Mouse (Mus musculus): ENCODE data around the gene Gna12. TPM values are rescaled to one million over a fixed set of nuclear protein-coding genes. Genes with fewer than 3 reads are reported as not detected.

The Gna12 gene
- total and polyA plus RNA-seq, 3 experiments = 46.0 to 55.2 TPM; not detected in 1

GRCm38 (mm10) chr5:140831064-140831431, 817 bp upstream of the Gna12 start (continued):
- TF ChIP-seq ETS1 (IDR thresholded peaks at IDR 0.05; ENCODE audit: low read depth, low read length) = peak; percentile 60; the same call in 1 of the 2 replicates

GRCm38 (mm10) chr5:140829911-140830294, 328 bp downstream of the Gna12 start:
- H3K27ac ChIP-seq (ENCODE audit: control insufficient read depth, low read depth, low read length) = no peak overlapping the region

DNA sequence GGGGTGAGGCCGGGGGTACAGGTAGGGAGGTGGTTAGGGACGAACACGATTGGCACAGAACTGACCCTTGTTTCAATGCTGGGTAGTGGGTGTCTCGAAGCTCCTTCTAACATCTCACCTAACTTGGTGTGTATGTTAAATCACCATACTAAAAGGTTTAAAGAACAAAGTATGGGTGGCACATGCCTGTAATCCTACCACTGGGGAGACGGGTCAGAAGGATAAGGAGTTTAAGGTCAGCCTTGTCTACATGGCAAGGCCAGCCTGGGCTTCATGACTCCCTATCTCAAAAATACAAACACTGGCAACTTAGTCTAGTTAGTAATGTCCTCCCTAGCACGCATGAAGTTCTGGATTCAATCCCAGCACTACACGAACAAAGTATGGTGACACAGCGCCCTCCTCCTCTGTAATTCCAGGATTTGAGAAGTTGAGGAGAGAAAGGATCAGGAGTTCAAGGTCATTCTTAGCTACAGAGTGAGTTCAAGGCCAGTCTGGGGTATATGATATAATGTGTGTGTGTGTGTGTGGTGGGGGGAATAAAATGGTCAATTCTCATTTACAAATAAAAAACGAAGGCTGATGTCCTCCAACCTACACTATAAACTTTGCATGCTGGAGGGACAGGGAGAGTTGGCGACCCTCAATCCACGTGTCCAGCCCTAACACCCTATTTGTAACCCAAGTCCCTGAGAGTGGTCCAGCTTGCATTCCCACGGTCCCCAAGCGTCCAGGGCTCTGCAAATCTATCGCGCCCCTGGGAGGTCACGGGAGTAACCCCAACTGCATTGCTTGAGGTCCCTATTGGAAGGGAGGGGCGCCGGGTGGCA, 935 bp downstream of the Gna12 start:
- peak overlapping the region; percentile 44 for H3K9ac ChIP-seq (ENCODE audit: control insufficient read depth, low read depth, low read length, poor library complexity, severe bottlenecking)
- H3K27ac ChIP-seq (ENCODE audit: control insufficient read depth, low read depth, low read length) = no peak overlapping the region
- peaks cover 0 to 20% of the 10 kb centered on the region in 2 experiments; a peak in 2 of 4 replicates for H3K36me3 ChIP-seq (ENCODE audit: control insufficient read depth in 1 of 2, insufficient read depth in 2 of 2, low read length in 2 of 2)
- H3K4me1 ChIP-seq (ENCODE audit: control insufficient read depth in 1 of 2, insufficient read depth in 2 of 2, low read length in 2 of 2) = peaks cover 10 to 28% of the 10 kb centered on the region in 2 experiments
- H3K4me3 ChIP-seq (ENCODE audit: control insufficient read depth in 1 of 2, insufficient read depth in 1 of 2, low read depth in 2 of 2, low read length in 2 of 2) = peak overlapping the region; percentile 62 to 93
- TF ChIP-seq TCF12 (IDR thresholded peaks at IDR 0.05; ENCODE audit: low read depth, low read length) (no peak), MAX (IDR thresholded peaks at IDR 0.05; ENCODE audit: low read length) (no peak)
- no peaks in the 10 kb centered on the region for H3K27me3 ChIP-seq (ENCODE audit: control insufficient read depth in 1 of 2, insufficient read depth in 2 of 2, low read length in 2 of 2)
- H3K79me2 ChIP-seq (ENCODE audit: control insufficient read depth, insufficient read depth, low read length, poor library complexity) = peaks cover 14% of the 10 kb centered on the region
- H3K9me3 ChIP-seq (replicated peaks; ENCODE audit: insufficient read depth, low read length) = no peaks in the 10 kb centered on the region
- peak; percentile 30 for DNase-seq (ENCODE audit: low read depth, low spot score)

More at GRCm38 (mm10) chr5:140829911-140830294, 328 bp downstream of the Gna12 start:
- peak; percentile 42 for DNase-seq (ENCODE audit: low read depth, low spot score)
- TF ChIP-seq TCF12 (IDR thresholded peaks at IDR 0.05; ENCODE audit: low read depth, low read length) (no peak), MAZ (IDR thresholded peaks at IDR 0.05; ENCODE audit: low read depth, low read length) (no peak), ZNF384 (IDR thresholded peaks at IDR 0.05; ENCODE audit: low read depth, low read length) (no peak), MAX (IDR thresholded peaks at IDR 0.05; ENCODE audit: low read length) (no peak)
- Histone ChIP-seq H3K9ac (ENCODE audit: control insufficient read depth, low read depth, low read length, poor library complexity, severe bottlenecking) (peak overlapping the region; percentile 44), H3K36me3 (ENCODE audit: control insufficient read depth in 1 of 2, insufficient read depth in 2 of 2, low read length in 2 of 2) (peaks cover 0 to 15% of the 10 kb centered on the region in 2 experiments; a peak in 2 of 4 replicates), H3K79me2 (ENCODE audit: control insufficient read depth, insufficient read depth, low read length, poor library complexity) (peaks cover 12% of the 10 kb centered on the region), H3K4me3 (ENCODE audit: control insufficient read depth in 1 of 2, insufficient read depth in 1 of 2, low read depth in 2 of 2, low read length in 2 of 2) (peak overlapping the region; percentile 62 to 93), H3K4me1 (ENCODE audit: control insufficient read depth in 1 of 2, insufficient read depth in 2 of 2, low read length in 2 of 2) (peaks cover 5 to 24% of the 10 kb centered on the region in 2 experiments), H3K27me3 (ENCODE audit: control insufficient read depth in 1 of 2, insufficient read depth in 2 of 2, low read length in 2 of 2) (no peaks in the 10 kb centered on the region), H3K9me3 (replicated peaks; ENCODE audit: insufficient read depth, low read length) (no peaks in the 10 kb centered on the region)

GRCm38 (mm10) chr5:140828363-140828762, 1.9 kb downstream of the Gna12 start:
- TF ChIP-seq KAT2A (conservative IDR thresholded peaks at IDR 0.05; ENCODE audit: low read depth, low read length) (no peak), JUND (IDR thresholded peaks at IDR 0.05; ENCODE audit: low read depth, low read length) (no peak), MYC (IDR thresholded peaks at IDR 0.05; ENCODE audit: low read depth, low read length) (no peak), POLR2AphosphoS5 (IDR thresholded peaks at IDR 0.05; ENCODE audit: borderline replicate concordance, low read depth, low read length) (no peak), BHLHE40 (IDR thresholded peaks at IDR 0.05; ENCODE audit: borderline replicate concordance, low read depth, low read length) (no peak), RAD21 (IDR thresholded peaks at IDR 0.05; ENCODE audit: low read depth, low read length) (no peak), NELFE (IDR thresholded peaks at IDR 0.05; ENCODE audit: low read depth, low read length) (no peak), USF2 (IDR thresholded peaks at IDR 0.05; ENCODE audit: borderline replicate concordance in 1 of 2, insufficient read depth in 1 of 2, low read depth in 1 of 2, low read length in 2 of 2) (no peak), MAFK (IDR thresholded peaks at IDR 0.05; ENCODE audit: borderline replicate concordance, low read depth, low read length) (no peak), SMC3 (IDR thresholded peaks at IDR 0.05; ENCODE audit: low read depth, low read length) (no peak), TBP (IDR thresholded peaks at IDR 0.05; ENCODE audit: low read depth, low read length) (no peak), ZC3H11A (IDR thresholded peaks at IDR 0.05; ENCODE audit: low read depth, low read length) (no peak), CTCF (IDR thresholded peaks at IDR 0.05 in 2 of 3, conservative IDR thresholded peaks at IDR 0.05 in 1 of 3; ENCODE audit: control insufficient read depth in 1 of 3, insufficient read depth in 1 of 3, low read depth in 2 of 3, low read length in 3 of 3, poor library complexity in 1 of 3, severe bottlenecking in 1 of 3) (no peak), CHD1 (IDR thresholded peaks at IDR 0.05; ENCODE audit: low read depth, low read length) (no peak), NRF1 (IDR thresholded peaks at IDR 0.05; ENCODE audit: insufficient read depth, low read depth, low read length, poor library complexity, severe bottlenecking) (no peak)
- Histone ChIP-seq H3K4me3 (ENCODE audit: control insufficient read depth in 1 of 2, insufficient read depth in 1 of 2, low read depth in 2 of 2, low read length in 2 of 2) (no peak overlapping the region), H3K27me3 (ENCODE audit: control insufficient read depth in 1 of 2, insufficient read depth in 2 of 2, low read length in 2 of 2) (no peaks in the 10 kb centered on the region), H3K27ac (ENCODE audit: control insufficient read depth, low read depth, low read length) (no peak overlapping the region), H3K9me3 (replicated peaks; ENCODE audit: insufficient read depth, low read length) (no peaks in the 10 kb centered on the region), H3K4me1 (ENCODE audit: control insufficient read depth in 1 of 2, insufficient read depth in 2 of 2, low read length in 2 of 2) (peaks cover 13 to 35% of the 10 kb centered on the region in 2 experiments), H3K79me2 (ENCODE audit: control insufficient read depth, insufficient read depth, low read length, poor library complexity) (peaks cover 17% of the 10 kb centered on the region), H3K36me3 (ENCODE audit: control insufficient read depth in 1 of 2, insufficient read depth in 2 of 2, low read length in 2 of 2) (peaks cover 0 to 24% of the 10 kb centered on the region in 2 experiments; a peak in 2 of 4 replicates), H3K9ac (ENCODE audit: control insufficient read depth, low read depth, low read length, poor library complexity, severe bottlenecking) (no peak overlapping the region)
- no peak for DNase-seq (ENCODE audit: low read depth, low spot score)

Measured in MEL (cell line).